Mouse (Mus musculus): ENCODE data around the gene Coq8a. TPM values are rescaled to one million over a fixed set of nuclear protein-coding genes. Genes with fewer than 3 reads are reported as not detected.
A peak's percentile ranks its signal among the peaks of the same experiment; 100 is the strongest.

The Coq8a gene
- polyA plus RNA-seq (2012; rRNA removed), result 35.7 and 39.5 TPM in 2 replicates

- no peak for DNase-seq (ENCODE audit: extremely low spot score in 1 of 2, low spot score in 1 of 2)
These were observed at the start of gene Coq8a for GRCm38 (mm10) chr1:180198959-180199714. TSS of gene Coq8a (minus strand) at chr1:180199602.

- DNase-seq (ENCODE audit: extremely low spot score in 1 of 2, low spot score in 1 of 2), result no peak
These were observed 49.3 kb upstream of the Coq8a start for GRCm38 (mm10) chr1:180248593-180249146.

GRCm38 (mm10) chr1:180247901-180248300, 48.5 kb upstream of the Coq8a start:
- no peak for DNase-seq (ENCODE audit: extremely low spot score in 1 of 2, low spot score in 1 of 2)

- no peak for DNase-seq (ENCODE audit: extremely low spot score in 1 of 2, low spot score in 1 of 2)
These were observed 46.5 kb upstream of the Coq8a start for GRCm38 (mm10) chr1:180245741-180246507.

GRCm38 (mm10) chr1:180231729-180232128, 32.3 kb upstream of the Coq8a start:
- no peak for DNase-seq (ENCODE audit: extremely low spot score in 1 of 2, low spot score in 1 of 2)

GRCm38 (mm10) chr1:180230580-180230979, 31.2 kb upstream of the Coq8a start:
- DNase-seq (ENCODE audit: extremely low spot score in 1 of 2, low spot score in 1 of 2), result no peak

- no peak for DNase-seq (ENCODE audit: extremely low spot score in 1 of 2, low spot score in 1 of 2)
These were observed 30.5 kb upstream of the Coq8a start for GRCm38 (mm10) chr1:180229906-180230305.

- DNase-seq (ENCODE audit: extremely low spot score in 1 of 2, low spot score in 1 of 2), result no peak
These were observed 29.5 kb upstream of the Coq8a start for GRCm38 (mm10) chr1:180228854-180229253.

- no peak for DNase-seq (ENCODE audit: extremely low spot score in 1 of 2, low spot score in 1 of 2)
These were observed 27.4 kb upstream of the Coq8a start for GRCm38 (mm10) chr1:180226766-180227165.

- DNase-seq (ENCODE audit: extremely low spot score in 1 of 2, low spot score in 1 of 2), result no peak
These were observed 26.9 kb upstream of the Coq8a start for GRCm38 (mm10) chr1:180226221-180226713.

- DNase-seq (ENCODE audit: extremely low spot score in 1 of 2, low spot score in 1 of 2), result no peak
These were observed 26.3 kb upstream of the Coq8a start for GRCm38 (mm10) chr1:180225500-180226220.

GRCm38 (mm10) chr1:180222007-180222406, 22.6 kb upstream of the Coq8a start:
- no peak for DNase-seq (ENCODE audit: extremely low spot score in 1 of 2, low spot score in 1 of 2)

GRCm38 (mm10) chr1:180220791-180221542, 21.6 kb upstream of the Coq8a start:
- no peak for DNase-seq (ENCODE audit: extremely low spot score in 1 of 2, low spot score in 1 of 2)

GRCm38 (mm10) chr1:180216541-180217276, 17.3 kb upstream of the Coq8a start:
- no peak for DNase-seq (ENCODE audit: extremely low spot score in 1 of 2, low spot score in 1 of 2)

GRCm38 (mm10) chr1:180215044-180215443, 15.6 kb upstream of the Coq8a start:
- peak; percentile 33 to 66 for DNase-seq (ENCODE audit: extremely low spot score in 1 of 2, low spot score in 1 of 2)

- DNase-seq (ENCODE audit: extremely low spot score in 1 of 2, low spot score in 1 of 2), result no peak
These were observed 13.5 kb upstream of the Coq8a start for GRCm38 (mm10) chr1:180212911-180213310.

GRCm38 (mm10) chr1:180210781-180211271, 11.4 kb upstream of the Coq8a start:
- no peak for DNase-seq (ENCODE audit: extremely low spot score in 1 of 2, low spot score in 1 of 2)

GRCm38 (mm10) chr1:180210031-180210432, 10.6 kb upstream of the Coq8a start:
- no peak for DNase-seq (ENCODE audit: extremely low spot score in 1 of 2, low spot score in 1 of 2)

GRCm38 (mm10) chr1:180208370-180208769, 9.0 kb upstream of the Coq8a start:
- DNase-seq (ENCODE audit: extremely low spot score in 1 of 2, low spot score in 1 of 2), result no peak

All from frontal cortex, adult 2 months (tissue).